Mouse (Mus musculus) limb, embryonic 13.5 days (tissue): ENCODE results near the gene Ints1. TPM values are rescaled to one million over a fixed set of nuclear protein-coding genes. Genes with fewer than 3 reads are reported as not detected.

Experiments used
- ATAC-seq: fragments of 200-750 bp; cut with Nextera tagmentation; 2 replicates; pipeline ENCODE4 v1.8.0; 2017; ENCODE audit warnings: low read depth, moderate number of reproducible peaks, moderate TSS enrichment; ENCODE audit not compliant: low FRiP score
- H3K27ac ChIP-seq: fragments of 300-500 bp; sonication (generic); 2 replicates; pipeline ENCODE4 v1.5.1; 2015; ENCODE audit warnings: inconsistent platforms, mild to moderate bottlenecking, moderate library complexity
- H3K27me3 ChIP-seq: fragments of 300-500 bp; sonication (generic); 2 replicates; pipeline ENCODE4 v1.6.1; 2015; ENCODE audit warnings: mild to moderate bottlenecking, inconsistent platforms
- H3K36me3 ChIP-seq: fragments of 300-500 bp; sonication (generic); 2 replicates; pipeline ENCODE4 v1.6.1; 2015; ENCODE audit warnings: inconsistent platforms, mild to moderate bottlenecking, moderate library complexity
- H3K4me1 ChIP-seq: fragments of 300-500 bp; sonication (generic); 2 replicates; pipeline ENCODE4 v1.6.1; 2015; ENCODE audit warnings: inconsistent platforms
- H3K4me2 ChIP-seq: fragments of 300-500 bp; sonication (generic); replicated peaks from 2 replicates; pipeline ENCODE4 v1.6.1; 2015; ENCODE audit warnings: inconsistent platforms, mild to moderate bottlenecking, moderate library complexity
- H3K4me3 ChIP-seq: fragments of 300-500 bp; sonication (generic); 2 replicates; pipeline ENCODE4 v1.5.1; 2015; ENCODE audit warnings: moderate library complexity, mild to moderate bottlenecking, inconsistent platforms
- H3K9ac ChIP-seq: fragments of 300-500 bp; sonication (generic); 2 replicates; pipeline ENCODE4 v1.6.1; 2015; ENCODE audit warnings: mild to moderate bottlenecking, inconsistent platforms
- H3K9me3 ChIP-seq: fragments of 300-500 bp; sonication (generic); 2 replicates; pipeline ENCODE4 v1.6.1; 2016; ENCODE audit warnings: inconsistent platforms
- WGBS: fragments of 180-500 bp; shearing (Covaris S2); methylation state at CpG from one replicate; pipeline ENCODE4 v1.1.7; 2015; 5-methylcytosine and 5-hydroxymethylcytosine counted together
- polyA plus RNA-seq: library from polyadenylated mRNA; unstranded; fragments of >200 nt; fragmentation: Nextera tagmentation; extraction: Ambion mirVana; gene quantifications from 2 replicates; pipeline ENCODE4 v1.2.1, GENCODE M21; 2015

Ints1 gene
- polyA plus RNA-seq, 1 experiment from 2014 or later: 29.2 TPM

GRCm38 (mm10) chr5:139812398-139813125 is 37.1 kb upstream of the Ints1 start:
- WGBS: 64% methylated on average over 20 of the region's 20 CpGs
- 0 out of 2 replicates have a peak overlapping the region, but pooled peaks have one; percentile 8 for H3K9ac ChIP-seq
- no peak overlapping the region for H3K27ac ChIP-seq
- H3K4me3 ChIP-seq: no peak overlapping the region
- H3K9me3 ChIP-seq: no peaks in the 10 kb centered on the region
- H3K4me1 ChIP-seq: no peaks in the 10 kb centered on the region
- peaks cover 55% of the 10 kb centered on the region for H3K27me3 ChIP-seq
- ATAC-seq: no peak
- no peak overlapping the region for H3K4me2 ChIP-seq
- no peaks in the 10 kb centered on the region for H3K36me3 ChIP-seq

- Histone ChIP-seq H3K4me1 (no peaks in the 10 kb centered on the region), H3K4me3 (no peak overlapping the region), H3K4me2 (no peak overlapping the region), H3K9ac (no peak overlapping the region), H3K36me3 (no peaks in the 10 kb centered on the region), H3K9me3 (no peaks in the 10 kb centered on the region), H3K27ac (no peak overlapping the region), H3K27me3 (peaks cover 55% of the 10 kb centered on the region)
- no peak for ATAC-seq
- 75% methylated on average over 15 of the region's 15 CpGs for WGBS
Measured at GRCm38 (mm10) chr5:139811677-139812397, 36.4 kb upstream of the Ints1 start.

GRCm38 (mm10) chr5:139809397-139809796 is 33.9 kb upstream of the Ints1 start:
- Histone ChIP-seq H3K27me3 (peaks cover 35% of the 10 kb centered on the region), H3K9ac (no peak overlapping the region), H3K27ac (no peak overlapping the region), H3K9me3 (no peaks in the 10 kb centered on the region), H3K4me1 (peaks cover under 1% of the 10 kb centered on the region; the same call in 1 of the 2 replicates), H3K4me2 (no peak overlapping the region), H3K4me3 (no peak overlapping the region), H3K36me3 (no peaks in the 10 kb centered on the region)
- no peak for ATAC-seq
- 56% methylated on average over 4 of the region's 4 CpGs for WGBS

GRCm38 (mm10) chr5:139805924-139806323 is 30.4 kb upstream of the Ints1 start:
- no peak overlapping the region for H3K4me2 ChIP-seq
- peaks cover 2% of the 10 kb centered on the region for H3K36me3 ChIP-seq
- no peak overlapping the region for H3K27ac ChIP-seq
- no peak overlapping the region for H3K4me3 ChIP-seq
- no peaks in the 10 kb centered on the region for H3K9me3 ChIP-seq
- peaks cover 19% of the 10 kb centered on the region for H3K4me1 ChIP-seq
- no peak for ATAC-seq
- 87% methylated on average over 8 of the region's 8 CpGs for WGBS
- no peak overlapping the region for H3K9ac ChIP-seq
- peaks cover 1% of the 10 kb centered on the region for H3K27me3 ChIP-seq

- H3K4me1 ChIP-seq: peaks cover 19% of the 10 kb centered on the region
- H3K4me2 ChIP-seq: no peak overlapping the region
- no peak overlapping the region for H3K9ac ChIP-seq
- peak overlapping the region; percentile 39; the same call in 1 of the 2 replicates for H3K27ac ChIP-seq
- no peak for ATAC-seq
- no peaks in the 10 kb centered on the region for H3K9me3 ChIP-seq
- no peak overlapping the region for H3K4me3 ChIP-seq
- H3K36me3 ChIP-seq: peaks cover 13% of the 10 kb centered on the region
- 83% methylated on average over 11 of the region's 11 CpGs for WGBS
- H3K27me3 ChIP-seq: no peaks in the 10 kb centered on the region
Measured at GRCm38 (mm10) chr5:139804573-139805111, 29.2 kb upstream of the Ints1 start.

- Histone ChIP-seq H3K27me3 (no peaks in the 10 kb centered on the region), H3K4me3 (no peak overlapping the region), H3K4me2 (peak overlapping the region; percentile 23), H3K36me3 (peaks cover 13% of the 10 kb centered on the region), H3K9me3 (no peaks in the 10 kb centered on the region), H3K9ac (no peak overlapping the region), H3K27ac (no peak overlapping the region), H3K4me1 (peaks cover 19% of the 10 kb centered on the region)
- ATAC-seq: peak; percentile 26; the same call in 1 of the 2 replicates
- WGBS: 7% methylated on average over 6 of the region's 6 CpGs
Measured at GRCm38 (mm10) chr5:139804107-139804551, 28.7 kb upstream of the Ints1 start.

- peak; percentile 72 for ATAC-seq
- Histone ChIP-seq H3K9ac (no peak overlapping the region), H3K4me3 (no peak overlapping the region), H3K27me3 (no peaks in the 10 kb centered on the region), H3K4me2 (peak overlapping the region; percentile 23), H3K4me1 (peaks cover 19% of the 10 kb centered on the region), H3K27ac (peak overlapping the region; percentile 33; the same call in 1 of the 2 replicates), H3K36me3 (peaks cover 13% of the 10 kb centered on the region), H3K9me3 (no peaks in the 10 kb centered on the region)
- WGBS: 9% methylated on average over 12 of the region's 12 CpGs
Measured at GRCm38 (mm10) chr5:139803601-139804102, 28.2 kb upstream of the Ints1 start.

- Histone ChIP-seq H3K27me3 (no peaks in the 10 kb centered on the region), H3K27ac (peak overlapping the region; percentile 33; the same call in 1 of the 2 replicates), H3K4me1 (peaks cover 24% of the 10 kb centered on the region), H3K36me3 (peaks cover 13% of the 10 kb centered on the region), H3K4me2 (no peak overlapping the region), H3K9me3 (no peaks in the 10 kb centered on the region), H3K4me3 (no peak overlapping the region), H3K9ac (no peak overlapping the region)
- no peak for ATAC-seq
- 66% methylated on average over 8 of the region's 8 CpGs for WGBS
Measured at GRCm38 (mm10) chr5:139803165-139803564, 27.7 kb upstream of the Ints1 start.

- H3K4me3 ChIP-seq: no peak overlapping the region
- WGBS: 90% methylated on average over 10 of the region's 10 CpGs
- no peak overlapping the region for H3K27ac ChIP-seq
- H3K9me3 ChIP-seq: no peaks in the 10 kb centered on the region
- H3K4me2 ChIP-seq: no peak overlapping the region
- H3K9ac ChIP-seq: no peak overlapping the region
- peaks cover 37% of the 10 kb centered on the region for H3K4me1 ChIP-seq
- no peaks in the 10 kb centered on the region for H3K27me3 ChIP-seq
- no peak for ATAC-seq
- H3K36me3 ChIP-seq: peaks cover 13% of the 10 kb centered on the region
Measured at GRCm38 (mm10) chr5:139801880-139802279, 26.4 kb upstream of the Ints1 start.

GRCm38 (mm10) chr5:139801231-139801630 is 25.8 kb upstream of the Ints1 start:
- H3K4me2 ChIP-seq: no peak overlapping the region
- no peak for ATAC-seq

GRCm38 (mm10) chr5:139799801-139800590 is 24.5 kb upstream of the Ints1 start:
- no peak for ATAC-seq
- Histone ChIP-seq H3K4me1 (peaks cover 53% of the 10 kb centered on the region), H3K27me3 (no peaks in the 10 kb centered on the region), H3K9ac (no peak overlapping the region; the same call in 1 of the 2 replicates), H3K4me2 (no peak overlapping the region), H3K9me3 (no peaks in the 10 kb centered on the region), H3K4me3 (no peak overlapping the region), H3K36me3 (peaks cover 13% of the 10 kb centered on the region), H3K27ac (no peak overlapping the region)
- 91% methylated on average over 33 of the region's 33 CpGs for WGBS

More at GRCm38 (mm10) chr5:139801231-139801630, 25.8 kb upstream of the Ints1 start:
- Histone ChIP-seq H3K27ac (no peak overlapping the region), H3K4me3 (no peak overlapping the region), H3K9me3 (no peaks in the 10 kb centered on the region), H3K4me1 (peaks cover 44% of the 10 kb centered on the region), H3K27me3 (no peaks in the 10 kb centered on the region), H3K36me3 (peaks cover 13% of the 10 kb centered on the region), H3K9ac (no peak overlapping the region)
- WGBS: 92% methylated on average over 8 of the region's 8 CpGs
